Mouse (Mus musculus) neural tube, embryonic 14.5 days (tissue): ENCODE measurements at regions not wholly inside any gene's neighbourhood (a gene's known extent, or its start where the extent isn't known, plus 50 kb on each side); places are given as distances from the start of the nearest gene placed in this dataset.
A peak's percentile ranks its signal among the peaks of the same experiment; 100 is the strongest.
"Not testable (repeated sequence)": the region's sequence is repeated elsewhere in the genome, so short reads cannot be mapped to it uniquely, and the experiment has no call there.

Experiments used
- ATAC-seq: fragments of 200-750 bp; cut with Nextera tagmentation; 2 replicates; pipeline ENCODE4 v1.8.0; 2017; ENCODE audit warnings: low read depth, mild to moderate bottlenecking, moderate TSS enrichment, moderate library complexity
- H3K27ac ChIP-seq: fragments of 300-500 bp; sonication (generic); 2 replicates; pipeline ENCODE4 v1.5.1; 2014; ENCODE audit warnings: low read depth, mild to moderate bottlenecking, control low read depth, low read length, moderate library complexity, mixed read lengths
- H3K27me3 ChIP-seq: fragments of 300-500 bp; sonication (generic); 2 replicates; pipeline ENCODE4 v1.6.1; 2014; ENCODE audit warnings: low read length; ENCODE audit not compliant: control insufficient read depth, insufficient read depth
- H3K36me3 ChIP-seq: fragments of 300-500 bp; sonication (generic); 2 replicates; pipeline ENCODE4 v1.6.1; 2014; ENCODE audit warnings: low read length, mixed read lengths; ENCODE audit not compliant: control insufficient read depth, insufficient read depth
- H3K4me1 ChIP-seq: fragments of 300-500 bp; sonication (generic); 2 replicates; pipeline ENCODE4 v1.6.1; 2014; ENCODE audit warnings: low read length; ENCODE audit not compliant: control insufficient read depth, insufficient read depth
- H3K4me2 ChIP-seq: fragments of 300-500 bp; sonication (generic); 2 replicates; pipeline ENCODE4 v1.6.1; 2014; ENCODE audit warnings: mild to moderate bottlenecking, low read depth, low read length, control low read depth
- H3K4me3 ChIP-seq: fragments of 300-500 bp; sonication (generic); 2 replicates; pipeline ENCODE4 v1.5.1; 2014; ENCODE audit warnings: low read depth, low read length, control low read depth, mixed read lengths
- H3K9ac ChIP-seq: fragments of 300-500 bp; sonication (generic); replicated peaks from 2 replicates; pipeline ENCODE4 v1.6.1; 2014; ENCODE audit warnings: low read depth, mild to moderate bottlenecking, control low read depth, low read length, mixed read lengths
- H3K9me3 ChIP-seq: fragments of 300-500 bp; sonication (generic); 2 replicates; pipeline ENCODE4 v1.6.1; 2016; ENCODE audit warnings: low read length; ENCODE audit not compliant: control insufficient read depth
- WGBS: fragments of 180-500 bp; shearing (Covaris S2); extraction: QIAGEN DNeasy Blood & Tissue Kit; methylation state at CpG from one replicate; pipeline ENCODE4 v1.1.7; 2014; 5-methylcytosine and 5-hydroxymethylcytosine counted together

- Histone ChIP-seq H3K9ac (no peak overlapping the region), H3K36me3 (no peaks in the 10 kb centered on the region), H3K27me3 (no peaks in the 10 kb centered on the region), H3K9me3 (no peaks in the 10 kb centered on the region), H3K4me1 (no peaks in the 10 kb centered on the region), H3K4me3 (no peak overlapping the region), H3K4me2 (no peak overlapping the region), H3K27ac (no peak overlapping the region)
- WGBS: 83% methylated on average over 6 of the region's 6 CpGs
- no peak for ATAC-seq
Measured at GRCm38 (mm10) chr5:116991461-116991860, 124.5 kb downstream of the Suds3 start.

DNA sequence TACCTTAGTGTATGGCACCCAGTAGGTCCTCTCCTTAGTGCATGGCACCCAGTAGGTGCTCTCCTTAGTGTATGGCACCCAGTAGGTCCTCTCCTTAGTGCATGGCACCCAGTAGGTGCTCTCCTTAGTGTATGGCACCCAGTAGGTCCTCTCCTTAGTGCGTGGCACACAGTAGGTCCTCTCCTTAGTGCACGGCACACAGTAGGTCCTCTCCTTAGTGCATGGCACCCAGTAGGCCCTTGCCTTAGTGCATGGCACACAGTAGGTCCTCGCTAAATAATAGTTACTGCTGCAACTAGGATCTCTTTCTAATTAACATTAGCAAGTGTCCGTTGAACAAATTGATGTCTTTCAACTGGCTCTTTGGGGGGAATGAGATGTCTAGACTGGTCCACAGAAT is 144.4 kb downstream of the Suds3 start:
- H3K27ac ChIP-seq, ATAC-seq, H3K9ac ChIP-seq, H3K4me3 ChIP-seq, H3K9me3 ChIP-seq, H3K36me3 ChIP-seq, H3K4me1 ChIP-seq, H3K4me2 ChIP-seq, H3K27me3 ChIP-seq: not testable (repeated sequence)
- 91% methylated on average over 4 of the region's 4 CpGs for WGBS

- Histone ChIP-seq H3K27ac (no peak overlapping the region), H3K9ac (no peak overlapping the region), H3K4me3 (no peak overlapping the region), H3K36me3 (no peaks in the 10 kb centered on the region), H3K4me2 (no peak overlapping the region), H3K4me1 (no peaks in the 10 kb centered on the region), H3K9me3 (no peaks in the 10 kb centered on the region), H3K27me3 (no peaks in the 10 kb centered on the region)
- 71% methylated on average over 7 of the region's 7 CpGs for WGBS
- no peak for ATAC-seq
Measured at GRCm38 (mm10) chr5:116964171-116964570, 151.7 kb downstream of the Suds3 start.

GRCm38 (mm10) chr5:116963106-116963505 is 152.8 kb downstream of the Suds3 start:
- Histone ChIP-seq H3K4me2 (no peak overlapping the region), H3K4me1 (no peaks in the 10 kb centered on the region), H3K9me3 (no peaks in the 10 kb centered on the region), H3K9ac (no peak overlapping the region), H3K4me3 (no peak overlapping the region), H3K27me3 (no peaks in the 10 kb centered on the region), H3K36me3 (no peaks in the 10 kb centered on the region), H3K27ac (no peak overlapping the region)
- ATAC-seq: no peak
- WGBS: 74% methylated on average over 2 of the region's 2 CpGs

DNA sequence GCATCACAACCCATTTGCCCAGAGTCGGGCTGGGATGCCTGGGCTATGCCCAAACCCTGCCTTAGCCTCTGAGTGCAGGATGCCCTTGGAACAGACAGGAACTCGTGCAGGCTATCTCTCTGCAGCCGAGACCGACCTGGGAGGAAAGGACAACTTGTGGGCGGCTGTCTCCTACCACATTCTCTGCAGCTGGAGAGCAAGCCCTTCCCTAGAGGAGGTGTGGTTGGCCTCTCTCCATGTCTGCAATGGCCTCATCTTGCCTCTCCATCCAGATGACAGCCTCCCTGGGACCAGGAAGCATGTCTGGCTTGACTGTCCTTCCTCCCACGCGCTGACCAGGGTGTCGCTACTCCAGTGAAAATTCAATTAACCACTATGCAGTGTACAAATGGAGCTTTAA is 155.9 kb downstream of the Suds3 start:
- H3K27ac ChIP-seq: no peak overlapping the region
- no peak for ATAC-seq
- no peak overlapping the region for H3K4me2 ChIP-seq
- WGBS: 81% methylated on average over 8 of the region's 8 CpGs
- 0 out of 2 replicates have a peak, but pooled peaks cover 4% of the 10 kb centered on the region for H3K4me1 ChIP-seq
- no peak overlapping the region for H3K9ac ChIP-seq
- H3K27me3 ChIP-seq: no peaks in the 10 kb centered on the region
- H3K9me3 ChIP-seq: no peaks in the 10 kb centered on the region
- H3K4me3 ChIP-seq: no peak overlapping the region
- no peaks in the 10 kb centered on the region for H3K36me3 ChIP-seq

DNA sequence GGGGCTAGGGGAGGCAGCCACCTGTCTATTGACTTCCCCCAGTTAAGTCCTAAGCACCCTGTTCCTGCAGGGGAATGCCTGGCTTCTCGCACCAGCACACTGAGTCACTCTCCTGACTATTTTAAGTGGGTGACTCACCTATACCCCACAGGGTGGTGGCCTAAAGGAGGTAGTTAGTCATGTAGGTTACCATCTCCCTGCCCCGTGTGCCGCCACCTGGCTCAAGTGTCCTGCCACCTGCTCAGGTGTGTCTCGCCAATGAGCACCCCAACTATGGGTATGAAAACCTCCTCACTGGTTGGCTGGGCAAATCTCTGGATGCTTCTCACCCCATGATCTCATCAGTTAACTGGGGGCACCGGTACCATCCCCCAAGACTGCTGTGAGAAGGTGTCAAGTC is 157.8 kb downstream of the Suds3 start:
- H3K4me3 ChIP-seq: no peak overlapping the region
- 84% methylated on average over 5 of the region's 5 CpGs for WGBS
- no peak overlapping the region for H3K4me2 ChIP-seq
- 0 out of 2 replicates have a peak, but pooled peaks cover 4% of the 10 kb centered on the region for H3K4me1 ChIP-seq
- H3K9me3 ChIP-seq: no peaks in the 10 kb centered on the region
- no peaks in the 10 kb centered on the region for H3K36me3 ChIP-seq
- H3K9ac ChIP-seq: no peak overlapping the region
- no peak for ATAC-seq
- H3K27me3 ChIP-seq: no peaks in the 10 kb centered on the region
- H3K27ac ChIP-seq: no peak overlapping the region

DNA sequence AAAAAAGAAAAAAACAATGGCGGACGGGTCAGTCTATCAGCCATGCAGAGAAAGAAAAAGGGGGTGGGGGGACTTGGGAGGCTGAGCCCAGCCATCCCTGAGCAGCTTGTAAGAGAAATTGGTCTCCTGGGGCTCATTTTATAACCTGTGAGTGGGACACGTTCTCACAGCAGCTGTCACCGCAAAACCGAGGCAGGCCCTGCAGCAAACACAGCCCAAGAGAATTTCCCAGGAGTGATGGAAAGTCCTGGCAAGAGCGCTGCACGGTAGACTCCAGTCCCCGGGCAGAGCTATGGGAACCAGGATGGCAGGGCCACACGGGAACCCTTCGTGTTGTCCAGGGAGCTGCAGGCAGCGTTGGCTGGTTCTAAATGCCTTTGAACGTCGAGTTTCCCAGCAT is 159.3 kb downstream of the Suds3 start:
- no peaks in the 10 kb centered on the region for H3K9me3 ChIP-seq
- peak; percentile 61; the same call in 1 of the 2 replicates for ATAC-seq
- WGBS: 20% methylated on average over 13 of the region's 13 CpGs
- H3K4me2 ChIP-seq: no peak overlapping the region
- H3K36me3 ChIP-seq: no peaks in the 10 kb centered on the region
- no peak overlapping the region for H3K4me3 ChIP-seq
- no peak overlapping the region for H3K9ac ChIP-seq
- H3K27ac ChIP-seq: no peak overlapping the region
- no peaks in the 10 kb centered on the region for H3K27me3 ChIP-seq
- H3K4me1 ChIP-seq: 0 out of 2 replicates have a peak, but pooled peaks cover 4% of the 10 kb centered on the region

DNA sequence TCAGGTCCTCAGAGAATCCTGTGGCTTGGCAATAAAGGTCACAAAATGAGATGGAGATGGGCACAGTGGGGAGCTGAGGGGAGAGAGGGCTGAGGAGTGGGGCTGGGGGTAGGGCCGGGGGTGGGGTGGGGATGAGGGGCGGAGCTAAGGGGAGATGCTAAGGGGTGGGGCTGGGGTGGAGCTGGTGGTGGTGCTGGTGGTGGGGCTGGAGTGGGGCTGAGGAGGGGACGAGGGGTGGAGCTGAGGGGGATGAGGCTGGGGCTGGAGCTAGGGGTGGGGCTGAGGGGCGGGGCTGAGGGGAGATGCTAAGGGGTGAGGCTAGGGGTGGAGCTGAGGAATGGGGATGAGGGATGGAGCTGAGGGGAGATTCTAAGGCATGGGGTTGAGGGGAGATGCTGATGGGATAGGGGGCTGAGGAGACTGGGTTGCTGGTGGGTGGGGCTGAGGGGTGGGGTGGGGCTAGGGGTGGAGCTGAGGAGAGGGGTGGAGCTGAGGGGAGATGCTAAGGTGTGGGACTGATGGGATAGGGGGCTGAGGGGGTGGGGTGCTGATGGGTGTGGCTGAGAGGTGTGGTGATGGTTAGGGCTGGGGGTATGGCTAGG is 165.5 kb downstream of the Suds3 start:
- H3K4me1 ChIP-seq: no peaks in the 10 kb centered on the region
- no peak for ATAC-seq
- no peak overlapping the region for H3K4me3 ChIP-seq
- H3K27me3 ChIP-seq: no peaks in the 10 kb centered on the region
- no peaks in the 10 kb centered on the region for H3K36me3 ChIP-seq
- no peak overlapping the region for H3K27ac ChIP-seq
- no peaks in the 10 kb centered on the region for H3K9me3 ChIP-seq
- H3K4me2 ChIP-seq: no peak overlapping the region
- 10% methylated on average over 4 of the region's 4 CpGs for WGBS
- H3K9ac ChIP-seq: no peak overlapping the region

GRCm38 (mm10) chr5:116934585-116934984 is 181.3 kb downstream of the Suds3 start:
- no peaks in the 10 kb centered on the region for H3K9me3 ChIP-seq
- no peak overlapping the region for H3K27ac ChIP-seq
- H3K4me3 ChIP-seq: no peak overlapping the region
- H3K4me2 ChIP-seq: no peak overlapping the region
- H3K27me3 ChIP-seq: no peaks in the 10 kb centered on the region
- H3K36me3 ChIP-seq: no peaks in the 10 kb centered on the region
- 74% methylated on average over 5 of the region's 5 CpGs for WGBS
- no peak for ATAC-seq
- H3K4me1 ChIP-seq: no peaks in the 10 kb centered on the region
- H3K9ac ChIP-seq: no peak overlapping the region
